Mouse (Mus musculus): ENCODE measurements around the gene Erbin. TPM values are rescaled to one million over a fixed set of nuclear protein-coding genes. Genes with fewer than 3 reads are reported as not detected.

The Erbin gene
- total RNA-seq, 2 experiments from 2014 or later, result 32.5 to 39.5 TPM

DNA sequence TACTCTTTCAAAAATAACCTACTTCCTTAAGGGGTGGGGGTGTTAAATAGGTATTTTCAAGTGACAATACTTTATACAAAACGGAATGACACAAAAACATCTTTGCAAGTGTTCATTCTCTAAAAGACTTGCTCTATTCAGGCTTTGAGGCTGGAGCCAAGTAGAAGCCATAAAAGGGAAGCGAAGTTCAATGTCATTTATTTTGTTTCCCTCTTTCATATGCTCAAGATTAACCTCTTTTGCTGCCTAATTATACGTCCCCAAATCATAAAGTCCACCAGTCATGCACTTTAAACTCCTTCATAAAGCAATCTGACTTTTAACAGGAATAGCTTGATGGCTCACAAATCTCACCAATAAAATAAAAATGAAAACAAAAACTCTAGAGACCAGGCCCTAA, 1.9 kb downstream of the Erbin start:
- intact Hi-C loops (cut with DNase I), result no loop called here

DNA sequence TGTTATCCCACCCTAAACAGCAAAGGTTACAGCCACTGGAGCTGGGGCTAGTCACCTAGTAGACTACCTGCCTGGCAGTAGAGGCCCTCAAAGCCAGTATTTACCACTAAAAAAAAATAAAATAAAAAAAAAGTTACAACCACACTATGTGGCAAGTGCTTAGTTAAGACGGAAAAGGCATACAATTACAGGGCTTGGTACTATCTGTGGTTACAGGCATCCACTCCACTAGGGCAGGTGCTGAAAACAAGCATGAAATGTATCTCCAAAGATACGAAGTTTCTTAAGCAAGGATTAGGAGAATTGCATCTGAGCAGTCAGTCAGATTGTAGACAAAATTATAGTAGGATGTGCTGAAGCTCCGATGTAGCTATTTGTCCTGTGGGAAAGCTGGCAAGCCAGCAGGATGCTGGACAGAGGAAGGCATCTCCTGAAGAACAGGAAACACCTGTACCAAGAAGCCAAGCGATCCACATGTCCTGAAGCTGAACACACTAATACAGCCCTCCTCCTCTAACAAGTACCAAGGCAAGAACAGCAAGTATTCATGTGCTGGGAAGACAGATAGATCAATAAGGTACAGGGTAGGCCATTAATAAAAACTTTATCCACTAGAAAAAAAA, 6.1 kb downstream of the Erbin start:
- intact Hi-C loops (cut with DNase I), result no loop called here
- DNase-seq (ENCODE audit: low spot score in 2 of 2), result no peak

More for the DNA sequence above, 1.9 kb downstream of the Erbin start:
- no peak for DNase-seq (ENCODE audit: low spot score in 2 of 2)

DNA sequence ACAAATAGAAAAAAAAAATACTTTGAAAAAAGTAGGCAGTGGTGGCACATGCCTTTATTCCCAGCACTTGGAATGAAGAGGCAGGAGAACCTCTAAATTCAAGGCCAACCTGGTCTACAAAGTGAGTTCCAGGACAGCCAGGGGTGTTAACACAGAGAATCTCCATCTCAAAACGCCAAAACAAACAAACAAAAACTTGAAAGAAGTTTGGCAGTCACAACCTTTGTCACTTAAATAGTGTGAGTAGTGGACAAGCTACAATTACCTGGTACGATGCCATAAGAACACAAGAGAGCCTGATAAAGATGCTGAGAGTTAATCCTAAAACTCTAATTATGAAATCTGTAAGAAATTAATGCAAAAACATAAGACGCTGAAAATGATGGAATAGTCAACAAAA, 8.0 kb downstream of the Erbin start:
- DNase-seq (ENCODE audit: low spot score in 2 of 2), result no peak
- intact Hi-C loops (cut with DNase I), result no loop called here

DNA sequence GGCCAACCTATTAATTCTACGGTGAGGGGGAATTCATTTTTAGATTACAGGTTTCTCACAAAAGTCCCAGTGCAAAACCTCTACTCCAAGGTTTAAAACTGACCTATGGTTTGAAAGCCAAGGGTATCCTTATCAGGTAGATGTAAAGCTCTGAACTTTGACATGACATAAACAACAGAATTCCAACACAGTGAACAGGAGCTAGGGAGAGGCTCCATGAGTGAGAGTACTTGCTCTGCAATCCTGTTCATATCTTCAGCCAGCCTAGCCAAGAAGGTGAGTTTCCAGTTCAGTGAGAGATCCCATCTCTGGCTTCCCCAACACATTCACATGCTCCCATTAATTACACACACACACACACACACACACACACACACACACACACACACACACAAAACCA, 9.7 kb downstream of the Erbin start:
- no peak for DNase-seq (ENCODE audit: low spot score in 2 of 2)
- intact Hi-C loops (cut with DNase I), result no loop called here

DNA sequence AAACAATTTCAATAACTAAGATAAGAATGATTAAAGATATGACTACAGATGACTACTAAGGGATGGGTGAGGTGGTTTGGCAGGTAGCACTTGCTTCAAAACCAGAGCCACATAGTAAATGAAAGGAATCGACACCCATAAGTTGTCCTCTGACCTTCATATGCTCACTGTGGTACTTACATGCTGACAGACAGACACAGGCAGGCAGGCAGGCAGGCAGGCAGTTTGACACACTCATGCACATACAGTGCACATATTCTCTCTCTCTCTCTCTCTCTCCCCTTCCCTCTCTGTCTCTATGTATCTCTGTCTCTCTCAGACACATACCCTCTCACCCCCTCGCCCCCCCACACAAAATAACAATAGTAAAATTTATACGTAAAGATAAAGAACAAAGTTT, 10.4 kb downstream of the Erbin start:
- no peak for DNase-seq (ENCODE audit: low spot score in 2 of 2)
- intact Hi-C loops (cut with DNase I), result no loop called here

DNA sequence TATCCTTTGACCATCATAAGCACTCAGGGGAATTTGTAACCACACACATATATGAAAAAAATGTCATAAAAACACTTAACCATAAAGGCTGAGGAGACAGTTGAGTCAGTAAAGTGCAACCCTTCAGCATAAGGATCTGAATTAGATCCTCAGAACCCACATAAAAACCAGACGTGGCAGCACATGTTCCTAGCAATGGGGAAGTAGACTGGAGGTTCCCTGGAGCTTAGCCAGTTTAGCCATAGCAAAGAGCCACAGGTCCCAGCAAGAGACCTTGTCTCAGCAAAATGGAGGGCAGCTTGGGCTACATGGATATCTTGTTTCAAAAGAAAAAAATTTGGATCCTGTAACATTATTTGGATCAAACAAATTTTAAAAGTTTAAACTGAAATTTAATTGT, 20.3 kb downstream of the Erbin start:
- no peak for DNase-seq (ENCODE audit: low spot score in 2 of 2)
- intact Hi-C loops (cut with DNase I), result no loop called here

DNA sequence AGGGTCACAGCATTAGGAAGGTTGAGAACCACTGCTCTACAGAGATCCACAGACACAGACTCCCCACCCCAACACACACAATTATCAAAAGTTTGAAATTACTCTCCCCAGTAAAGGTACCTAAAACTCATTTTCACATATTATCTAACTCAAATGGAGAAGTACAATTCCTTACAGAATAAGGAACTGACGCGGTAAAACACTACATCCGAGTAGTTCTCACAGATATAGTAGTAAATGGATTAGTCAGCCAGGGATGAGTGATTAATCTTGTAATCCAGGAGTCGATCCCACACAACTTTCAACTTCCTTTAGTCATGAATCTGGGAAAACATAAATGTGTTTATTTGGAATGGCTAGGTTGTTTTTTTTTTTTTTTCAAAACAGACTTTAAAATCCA, 22.7 kb downstream of the Erbin start:
- intact Hi-C loops (cut with DNase I), result no loop called here
- no peak for DNase-seq (ENCODE audit: low spot score in 2 of 2)

DNA sequence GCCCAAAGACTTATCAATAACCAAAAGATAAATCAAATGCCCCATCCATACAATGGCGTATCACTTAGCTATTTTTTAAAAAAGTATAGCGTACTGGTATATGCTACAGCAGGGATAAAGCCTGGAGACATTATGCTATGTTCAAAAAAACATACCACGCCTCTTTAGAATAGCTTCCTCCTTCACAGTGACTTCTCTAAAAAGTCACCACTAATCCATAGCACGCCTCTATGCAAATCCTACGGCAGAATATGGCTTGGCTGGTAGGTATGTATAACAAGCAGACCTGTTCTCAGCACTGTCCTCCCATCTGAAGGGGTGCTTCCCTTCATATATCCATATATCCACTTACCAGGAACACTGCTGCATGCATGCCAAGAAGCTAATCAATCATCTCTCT, 27.2 kb downstream of the Erbin start:
- intact Hi-C loops (cut with DNase I), result no loop called here
- DNase-seq (ENCODE audit: low spot score in 2 of 2), result no peak

DNA sequence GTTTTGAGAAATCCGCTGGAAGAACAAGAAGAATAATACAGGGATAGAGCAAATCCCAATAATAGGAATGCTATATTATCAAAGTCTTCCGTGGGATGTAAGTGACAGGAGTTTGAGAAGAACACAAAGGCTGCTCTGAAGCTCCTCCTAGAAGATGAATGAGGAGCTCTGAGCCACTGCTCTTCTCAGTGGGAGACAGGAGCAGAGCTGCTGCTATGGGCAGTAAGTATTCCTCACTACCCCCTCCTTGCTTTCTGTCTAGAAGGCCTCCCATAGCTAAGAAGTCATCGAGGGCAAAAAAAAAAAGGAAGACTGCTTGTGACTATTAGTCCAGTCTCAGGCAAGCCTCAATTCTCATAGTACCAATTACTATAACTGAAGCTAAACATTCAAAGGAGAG, 30.3 kb downstream of the Erbin start:
- intact Hi-C loops (cut with DNase I), result no loop called here
- DNase-seq (ENCODE audit: low spot score in 2 of 2), result no peak

DNA sequence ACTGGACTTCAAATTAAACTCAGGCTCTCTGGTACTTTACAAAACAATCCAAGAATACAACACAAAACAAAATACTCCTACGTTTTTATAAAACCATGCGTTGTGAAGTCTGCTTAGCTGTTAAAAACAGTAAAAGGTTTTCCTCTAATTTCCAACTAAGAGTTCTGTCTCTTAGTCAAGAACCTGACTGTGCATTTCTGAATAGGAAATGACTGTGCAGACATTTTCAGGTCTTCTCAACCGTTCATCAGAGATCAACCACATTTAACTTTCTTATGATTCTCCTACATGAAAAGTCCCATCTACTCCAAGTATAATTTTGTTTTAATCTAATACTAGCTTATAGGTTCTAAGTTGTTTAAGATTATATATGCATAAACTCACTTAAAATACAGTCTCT, 33.8 kb downstream of the Erbin start:
- no peak for DNase-seq (ENCODE audit: low spot score in 2 of 2)
- intact Hi-C loops (cut with DNase I), result no loop called here

DNA sequence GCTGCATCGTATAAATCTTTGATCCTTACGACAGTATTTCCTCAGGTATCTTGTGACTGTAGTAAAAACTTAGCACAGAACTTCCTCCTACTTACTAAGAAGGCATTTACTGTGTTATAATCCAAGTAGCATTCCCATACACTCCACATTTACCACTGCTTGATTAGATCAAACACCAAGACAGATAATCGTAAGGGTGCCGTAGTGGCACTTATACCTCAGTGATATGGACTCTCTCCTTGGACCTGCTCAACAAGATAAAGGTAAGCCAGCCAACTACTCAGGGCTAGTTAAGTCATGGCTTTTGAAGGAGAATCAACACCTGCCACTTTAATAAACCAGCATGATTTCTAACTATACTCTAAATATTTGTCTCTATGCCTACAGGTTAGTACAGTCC, 39.1 kb downstream of the Erbin start:
- intact Hi-C loops (cut with DNase I), result no loop called here
- DNase-seq (ENCODE audit: low spot score in 2 of 2), result no peak

DNA sequence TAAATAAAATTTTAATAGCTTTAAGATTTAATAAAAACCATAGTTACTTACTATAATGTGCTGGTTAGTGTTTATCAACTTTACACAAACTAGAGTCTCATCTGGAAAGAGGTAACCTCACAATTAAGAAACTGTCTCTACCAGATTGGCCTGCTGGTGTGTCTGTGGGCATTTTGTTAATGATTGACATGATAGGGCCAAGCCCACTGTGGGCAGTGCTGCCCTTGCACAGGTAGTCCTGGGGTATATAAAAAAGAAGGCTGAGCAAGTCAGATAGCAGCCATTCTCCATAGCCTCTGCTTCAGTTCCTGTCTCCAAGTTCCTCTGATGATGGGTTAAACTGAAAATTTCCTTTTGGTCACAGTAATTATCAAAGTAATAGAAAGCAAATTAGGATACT, 43.6 kb downstream of the Erbin start:
- DNase-seq (ENCODE audit: low spot score in 2 of 2), result no peak
- intact Hi-C loops (cut with DNase I), result no loop called here

DNA sequence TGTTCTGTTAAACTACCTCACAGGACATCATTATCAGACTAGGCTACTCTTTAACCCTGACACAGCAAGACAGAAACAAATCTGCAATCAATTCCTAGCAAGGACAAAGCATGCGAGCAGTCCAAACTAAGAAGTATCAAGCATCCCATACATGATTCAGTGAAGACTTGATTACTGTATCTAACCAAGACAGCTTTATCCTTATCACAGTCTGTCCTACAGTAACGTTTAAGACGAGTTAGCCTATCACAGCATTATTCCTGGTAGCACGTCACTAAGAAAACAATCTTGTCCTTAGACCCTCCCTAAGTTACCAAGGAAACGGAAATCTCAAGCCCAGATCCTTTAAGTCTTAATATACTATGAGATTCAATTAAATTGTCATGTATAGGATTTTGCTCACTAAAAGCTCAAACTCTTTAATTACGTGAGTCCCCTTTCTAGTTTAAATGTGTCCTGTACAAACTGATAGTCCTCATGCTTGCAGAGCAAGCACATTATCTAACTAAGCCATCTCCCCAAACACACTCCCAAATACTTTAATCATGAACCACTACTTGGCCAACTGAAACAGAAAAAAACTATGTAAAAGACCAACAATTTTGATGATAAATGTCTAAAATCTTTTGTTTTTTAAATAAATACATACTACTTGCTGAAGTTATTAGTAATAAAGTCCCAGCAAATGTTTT, 44.3 kb downstream of the Erbin start:
- intact Hi-C loops (cut with DNase I), result no loop called here
- DNase-seq (ENCODE audit: low spot score in 2 of 2), result no peak

DNA sequence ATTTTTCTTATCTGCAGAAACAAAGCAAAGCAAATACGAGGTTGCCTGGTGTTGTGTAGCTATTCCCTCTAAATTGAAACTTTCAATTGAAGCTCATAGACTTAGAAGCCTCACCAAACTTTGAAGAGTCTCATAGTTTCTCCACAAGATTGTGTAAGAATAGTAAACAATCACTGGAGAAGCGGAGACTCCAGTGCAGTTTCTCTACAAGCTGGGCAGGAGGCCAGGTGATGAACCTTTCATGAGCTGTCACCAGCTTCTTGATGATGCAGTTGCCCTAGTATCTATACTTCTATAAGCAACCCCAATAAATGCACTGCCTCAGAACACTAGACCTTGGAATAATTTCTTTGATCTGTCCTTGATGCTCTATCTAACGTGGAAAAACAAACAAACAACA, 49.5 kb downstream of the Erbin start:
- DNase-seq (ENCODE audit: low spot score in 2 of 2), result no peak
- intact Hi-C loops (cut with DNase I), result no loop called here

DNA sequence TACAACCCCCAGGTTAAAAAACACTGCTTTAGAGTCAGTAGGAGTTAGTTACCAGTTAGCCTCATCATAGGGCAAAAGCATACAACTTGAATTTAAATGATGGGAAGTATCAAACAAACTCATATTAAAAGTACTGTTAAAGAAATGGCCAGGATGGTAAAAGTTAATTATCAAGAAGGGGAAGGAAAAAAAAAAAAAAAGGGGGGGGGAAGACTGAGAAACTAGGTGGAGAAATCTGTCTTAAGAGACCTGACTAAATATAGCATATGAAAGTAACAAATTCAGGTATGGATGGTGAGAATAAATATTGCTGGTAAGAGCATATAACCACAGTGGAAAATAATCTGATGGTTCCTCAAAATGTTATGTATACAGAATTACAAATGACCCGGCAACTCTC, 50.2 kb downstream of the Erbin start:
- no peak for DNase-seq (ENCODE audit: low spot score in 2 of 2)
- intact Hi-C loops (cut with DNase I), result no loop called here

DNA sequence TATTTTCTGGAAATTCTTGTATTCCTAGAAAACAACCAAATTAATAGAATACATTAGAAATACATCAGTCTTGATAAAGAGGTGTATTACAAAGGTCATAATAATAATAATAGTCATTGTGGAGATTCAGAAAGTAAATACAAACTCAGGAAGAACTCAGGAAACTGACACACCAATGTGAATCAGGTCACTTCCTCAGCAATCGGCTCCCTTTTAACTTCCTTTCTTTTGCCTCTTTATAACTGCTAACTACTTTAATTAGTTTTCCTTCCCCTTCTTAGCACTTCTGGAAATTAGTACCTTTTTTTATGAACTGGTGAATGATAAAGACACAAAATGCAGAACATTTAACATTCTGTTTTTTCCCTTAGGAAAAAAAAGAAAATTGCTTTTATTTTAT, 51.4 kb downstream of the Erbin start:
- intact Hi-C loops (cut with DNase I), result no loop called here
- DNase-seq (ENCODE audit: low spot score in 2 of 2), result no peak

DNA sequence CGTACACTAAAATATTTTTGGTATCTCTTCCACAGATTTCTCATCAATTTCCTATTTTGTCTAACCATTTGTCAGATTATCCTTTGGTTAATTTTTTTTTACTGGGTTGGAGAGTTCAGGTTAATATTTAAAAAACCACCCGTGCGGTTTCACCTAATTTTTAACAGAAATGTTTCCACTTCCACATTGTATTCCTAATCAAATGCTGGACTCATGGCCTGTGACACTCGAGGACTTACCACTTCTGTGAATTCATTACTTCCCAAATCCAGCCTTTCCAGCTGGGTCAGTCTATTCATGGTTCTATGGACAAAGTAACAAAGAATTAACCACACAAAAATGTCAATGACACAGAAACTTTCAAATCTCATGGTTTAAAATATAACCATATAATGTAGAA, 58.3 kb downstream of the Erbin start:
- intact Hi-C loops (cut with DNase I), result no loop called here
- no peak for DNase-seq (ENCODE audit: low spot score in 2 of 2)

DNA sequence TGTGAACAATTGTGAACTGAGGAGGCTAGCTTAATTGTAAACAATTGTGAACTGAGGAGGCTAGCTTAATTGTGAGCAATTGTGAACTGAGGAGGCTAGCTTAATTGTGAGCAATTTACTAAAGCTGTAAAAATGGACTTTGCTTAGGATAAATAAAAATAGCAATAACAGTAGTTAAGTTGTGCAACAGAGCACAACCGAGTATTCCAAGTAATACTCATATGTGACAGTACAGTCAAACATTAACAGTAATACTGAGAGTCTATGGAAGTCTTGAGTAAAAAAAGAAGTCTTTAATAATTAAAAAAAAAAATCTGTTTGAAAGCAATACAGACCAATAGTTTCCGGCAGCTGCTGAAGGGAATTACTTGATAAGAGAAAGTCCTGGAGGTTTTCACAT, 61.3 kb downstream of the Erbin start:
- intact Hi-C loops (cut with DNase I), result no loop called here
- no peak for DNase-seq (ENCODE audit: low spot score in 2 of 2)

DNA sequence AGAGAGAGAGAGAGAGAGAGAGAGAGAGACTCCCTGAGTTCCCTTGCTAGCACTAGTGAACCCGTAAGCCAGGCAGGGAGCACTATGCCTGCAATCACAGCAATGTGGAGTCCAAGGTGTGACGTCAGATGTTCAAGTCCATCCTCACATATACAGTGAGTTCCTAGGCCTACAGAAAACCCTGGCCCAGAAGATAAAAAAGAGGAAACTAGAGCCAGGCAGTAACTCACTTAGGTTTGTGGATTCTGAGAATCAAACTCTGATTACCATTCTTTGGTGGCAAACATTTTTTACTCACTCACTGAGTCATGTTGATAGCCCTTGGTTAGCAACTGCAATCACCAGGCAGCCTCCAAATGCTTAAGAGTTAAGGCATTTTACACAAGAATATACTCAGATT, 72.7 kb downstream of the Erbin start:
- DNase-seq (ENCODE audit: low spot score in 2 of 2), result no peak
- intact Hi-C loops (cut with DNase I), result loop anchor here (5.0 kb wide), 1 partner anchor 200 kb away; no protein-coding TSS in a partner anchor

DNA sequence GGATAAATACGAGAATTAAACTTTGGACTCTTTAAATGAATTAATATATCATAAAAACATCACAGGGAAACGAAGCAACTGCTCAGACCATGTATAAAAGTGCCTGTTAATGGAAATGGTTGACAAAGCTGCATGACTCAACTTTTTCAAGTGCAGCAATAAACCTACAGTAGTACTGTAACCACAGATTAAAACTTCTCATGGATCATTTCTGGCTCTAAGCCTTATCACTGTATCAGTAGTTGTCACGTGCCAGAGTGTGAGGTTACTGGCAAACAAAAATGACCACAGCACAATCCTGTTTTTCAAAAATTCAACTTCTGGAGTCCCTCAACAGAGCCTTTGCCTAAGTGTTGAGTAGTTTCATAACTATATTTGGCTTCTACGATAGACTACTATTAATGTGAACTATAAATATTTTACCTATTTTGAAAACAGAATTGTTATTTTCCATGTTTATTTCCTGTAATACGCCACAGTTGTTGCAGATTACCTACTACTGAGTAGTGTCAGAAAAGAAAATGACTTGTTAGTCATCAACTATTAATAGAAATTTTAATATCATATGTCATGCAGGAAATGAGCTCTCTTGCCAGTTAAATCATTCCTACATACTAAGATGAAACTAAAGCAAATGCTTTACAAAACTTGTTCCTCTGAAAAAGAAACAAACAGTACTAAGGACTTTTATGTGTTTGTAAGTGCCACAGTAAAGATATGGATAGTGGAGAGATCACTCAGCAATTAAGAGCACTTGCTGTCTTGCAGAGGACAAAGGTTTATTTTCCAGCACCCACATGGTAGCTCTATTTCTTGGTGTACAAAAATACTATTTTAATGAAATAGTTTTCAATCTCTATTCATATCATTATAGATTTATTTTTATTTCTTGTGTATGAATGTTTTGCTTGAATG, 78.8 kb downstream of the Erbin start:
- intact Hi-C loops (cut with DNase I), result no loop called here
- DNase-seq (ENCODE audit: low spot score in 2 of 2), result no peak

DNA sequence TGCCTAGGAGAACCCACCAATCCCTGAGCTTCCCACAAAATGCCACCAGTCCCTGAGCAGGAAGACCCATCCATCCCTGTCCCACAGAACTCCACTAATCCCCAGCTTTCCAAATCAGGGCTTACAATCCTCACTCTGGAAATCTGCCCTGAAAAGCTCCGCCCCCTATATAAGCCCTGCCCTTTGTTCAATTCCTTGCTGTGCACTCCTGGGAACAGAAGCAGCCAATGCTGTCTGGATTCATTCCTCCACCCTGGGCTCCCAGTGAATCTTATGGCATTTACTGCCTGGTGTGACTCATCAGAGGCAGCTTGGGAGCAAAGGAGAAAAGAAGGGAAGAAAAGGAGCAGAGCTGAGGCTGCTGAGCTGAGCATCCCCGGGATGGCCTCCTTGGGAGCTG, 81.7 kb downstream of the Erbin start:
- intact Hi-C loops (cut with DNase I), result no loop called here
- DNase-seq (ENCODE audit: low spot score in 2 of 2), result peak in 1 of 2 experiments; percentile 5

Data from left cerebral cortex, postnatal 25 days (tissue).